Mouse (Mus musculus): Measurements from ENCODE around the gene Dlgap4.

- TF ChIP-seq CTCF (IDR thresholded peaks at IDR 0.05; ENCODE audit: control insufficient read depth, insufficient read depth, insufficient read length) (no peak), CEBPB (IDR thresholded peaks at IDR 0.05; ENCODE audit: low read depth) (no peak)
Observed at GRCm38 (mm10) chr2:156605144-156605543, 8.4 kb upstream of the Dlgap4 start.
